Mouse (Mus musculus): ENCODE measurements around the gene B4galt4.

The B4galt4 gene

GRCm38 (mm10) chr16:38728576-38729132, 13.4 kb upstream of the B4galt4 start:
- no peak for DNase-seq (ENCODE audit: low read depth, low spot score)

- no peak for DNase-seq (ENCODE audit: low read depth, low spot score)
Observed at GRCm38 (mm10) chr16:38729139-38729538, 12.9 kb upstream of the B4galt4 start.

GRCm38 (mm10) chr16:38729610-38730288, 12.3 kb upstream of the B4galt4 start:
- no peak for DNase-seq (ENCODE audit: low read depth, low spot score)

GRCm38 (mm10) chr16:38730921-38731320, 11.1 kb upstream of the B4galt4 start:
- DNase-seq (ENCODE audit: low read depth, low spot score): no peak

GRCm38 (mm10) chr16:38741204-38741903, 710 bp upstream of the B4galt4 start:
- DNase-seq (ENCODE audit: low read depth, low spot score): no peak

GRCm38 (mm10) chr16:38742659-38743131, 631 bp downstream of the B4galt4 start:
- no peak for DNase-seq (ENCODE audit: low read depth, low spot score)

- DNase-seq (ENCODE audit: low read depth, low spot score): no peak
Observed at GRCm38 (mm10) chr16:38743941-38744673, 2.0 kb downstream of the B4galt4 start.

GRCm38 (mm10) chr16:38750803-38751202, 8.7 kb downstream of the B4galt4 start:
- no peak for DNase-seq (ENCODE audit: low read depth, low spot score)

- DNase-seq (ENCODE audit: low read depth, low spot score): no peak
Observed at GRCm38 (mm10) chr16:38753631-38754030, 11.6 kb downstream of the B4galt4 start.

GRCm38 (mm10) chr16:38755452-38756176, 13.6 kb downstream of the B4galt4 start:
- no peak for DNase-seq (ENCODE audit: low read depth, low spot score)

- no peak for DNase-seq (ENCODE audit: low read depth, low spot score)
Observed at GRCm38 (mm10) chr16:38756177-38756503, 14.1 kb downstream of the B4galt4 start.

- no peak for DNase-seq (ENCODE audit: low read depth, low spot score)
Observed at GRCm38 (mm10) chr16:38756572-38756971, 14.5 kb downstream of the B4galt4 start.

GRCm38 (mm10) chr16:38757626-38758025, 15.6 kb downstream of the B4galt4 start:
- DNase-seq (ENCODE audit: low read depth, low spot score): no peak

GRCm38 (mm10) chr16:38758104-38758861, 16.2 kb downstream of the B4galt4 start:
- no peak for DNase-seq (ENCODE audit: low read depth, low spot score)

- DNase-seq (ENCODE audit: low read depth, low spot score): no peak
Observed at GRCm38 (mm10) chr16:38760239-38760638, 18.2 kb downstream of the B4galt4 start.

- DNase-seq (ENCODE audit: low read depth, low spot score): no peak
Observed at GRCm38 (mm10) chr16:38760834-38761375, 18.8 kb downstream of the B4galt4 start.

- DNase-seq (ENCODE audit: low read depth, low spot score): no peak
Observed at GRCm38 (mm10) chr16:38761972-38762371, 19.9 kb downstream of the B4galt4 start.

GRCm38 (mm10) chr16:38762401-38762800, 20.3 kb downstream of the B4galt4 start:
- no peak for DNase-seq (ENCODE audit: low read depth, low spot score)

- no peak for DNase-seq (ENCODE audit: low read depth, low spot score)
Observed at GRCm38 (mm10) chr16:38763508-38763907, 21.4 kb downstream of the B4galt4 start.

- no peak for DNase-seq (ENCODE audit: low read depth, low spot score)
Observed at GRCm38 (mm10) chr16:38766671-38767070, 24.6 kb downstream of the B4galt4 start.

All from retina, adult 2 months (tissue).